Mouse (Mus musculus): ENCODE measurements around the gene Vcl. TPM values are rescaled to one million over a fixed set of nuclear protein-coding genes. Genes with fewer than 3 reads are reported as not detected.

The Vcl gene
- polyA plus RNA-seq, 1 experiment: 494 TPM

GRCm38 (mm10) chr14:21069594-21069993 is 140.4 kb downstream of the Vcl start:
- TF ChIP-seq POLR2A (IDR thresholded peaks at IDR 0.05; ENCODE audit: low read depth, low read length) (no peak), CTCF (IDR thresholded peaks at IDR 0.05; ENCODE audit: borderline replicate concordance, insufficient read depth, low read length) (no peak)
- H3K4me3 ChIP-seq (ENCODE audit: insufficient read depth, low read length): no peak overlapping the region
- H3K4me1 ChIP-seq (ENCODE audit: control insufficient read depth, insufficient read depth, low read length): peaks cover 9% of the 10 kb centered on the region
- H3K27ac ChIP-seq (ENCODE audit: insufficient read depth, low read length): no peak overlapping the region

DNA sequence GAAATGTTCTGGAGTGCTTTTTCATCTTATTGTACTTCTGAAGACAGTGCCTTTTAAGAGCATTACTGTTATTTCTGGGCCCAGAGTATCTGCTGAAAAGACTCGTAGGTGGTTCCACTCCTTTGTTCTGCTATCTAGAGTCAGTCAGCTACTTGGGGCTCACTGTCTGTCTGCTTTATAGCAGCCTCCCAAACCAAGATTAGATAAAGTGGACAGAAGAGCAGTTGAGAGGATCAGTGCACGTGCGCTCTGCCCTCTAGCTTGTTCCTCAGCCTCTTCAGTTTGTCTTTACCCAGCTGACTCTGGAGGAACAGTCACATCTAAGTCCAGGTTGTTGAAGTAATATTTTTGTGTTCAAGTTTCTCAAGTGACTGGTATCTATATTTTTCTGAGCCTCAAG is 144.8 kb downstream of the Vcl start:
- H3K27ac ChIP-seq (ENCODE audit: insufficient read depth, low read length): no peak overlapping the region
- H3K4me3 ChIP-seq (ENCODE audit: insufficient read depth, low read length): no peak overlapping the region
- TF ChIP-seq CTCF (IDR thresholded peaks at IDR 0.05; ENCODE audit: borderline replicate concordance, insufficient read depth, low read length) (no peak), POLR2A (IDR thresholded peaks at IDR 0.05; ENCODE audit: low read depth, low read length) (no peak)
- H3K4me1 ChIP-seq (ENCODE audit: control insufficient read depth, insufficient read depth, low read length): no peaks in the 10 kb centered on the region; the same call in 1 of the 2 replicates

GRCm38 (mm10) chr14:21074398-21075320 is 145.5 kb downstream of the Vcl start:
- Histone ChIP-seq H3K27ac (ENCODE audit: insufficient read depth, low read length) (no peak overlapping the region), H3K4me3 (ENCODE audit: insufficient read depth, low read length) (no peak overlapping the region), H3K4me1 (ENCODE audit: control insufficient read depth, insufficient read depth, low read length) (no peaks in the 10 kb centered on the region; the same call in 1 of the 2 replicates)
- TF ChIP-seq CTCF (IDR thresholded peaks at IDR 0.05; ENCODE audit: borderline replicate concordance, insufficient read depth, low read length) (no peak), POLR2A (IDR thresholded peaks at IDR 0.05; ENCODE audit: low read depth, low read length) (no peak)

DNA sequence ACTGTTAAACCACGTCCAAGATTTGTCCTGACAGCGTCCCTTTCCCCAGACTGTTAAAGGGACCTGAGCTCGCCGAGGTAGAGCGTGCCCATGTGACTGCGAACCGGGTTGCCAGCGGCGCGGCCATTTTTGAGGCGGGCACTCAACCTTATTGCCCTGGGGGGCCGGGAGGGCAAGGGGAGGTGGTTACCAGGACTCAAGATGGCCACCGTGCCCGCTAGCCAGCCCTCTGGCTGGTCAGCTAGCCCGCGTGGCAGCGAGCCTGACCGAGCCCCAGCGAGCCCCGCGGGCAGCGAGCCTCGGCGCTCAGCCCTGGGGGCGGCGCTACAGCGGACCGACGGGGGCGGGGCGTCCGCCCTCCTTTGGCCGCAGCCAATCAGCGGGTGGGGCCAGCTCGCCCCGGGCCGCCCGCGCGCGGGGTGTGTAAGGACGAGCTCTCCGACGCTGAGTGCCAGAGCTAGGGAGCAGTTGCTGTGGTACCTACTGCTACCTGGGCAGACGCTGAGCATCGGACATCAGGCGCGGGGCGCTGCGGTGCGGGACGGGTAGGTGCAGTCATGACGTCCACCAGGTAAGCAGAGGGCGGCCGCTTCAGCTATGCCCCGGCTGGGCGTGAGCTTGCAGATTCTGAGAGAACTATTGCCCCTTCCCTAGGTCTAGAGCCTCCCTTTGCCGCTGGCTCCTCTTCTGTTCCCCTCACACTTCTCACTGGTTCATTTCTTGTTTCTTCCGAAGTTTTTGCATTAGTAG is 146.7 kb downstream of the Vcl start:
- Histone ChIP-seq H3K4me1 (ENCODE audit: control insufficient read depth, insufficient read depth, low read length) (no peaks in the 10 kb centered on the region; the same call in 1 of the 2 replicates), H3K27ac (ENCODE audit: insufficient read depth, low read length) (peak overlapping the region; percentile 62), H3K4me3 (ENCODE audit: insufficient read depth, low read length) (peak overlapping the region; percentile 75)
- TF ChIP-seq POLR2A (IDR thresholded peaks at IDR 0.05; ENCODE audit: low read depth, low read length) (peak; percentile 96), CTCF (IDR thresholded peaks at IDR 0.05; ENCODE audit: borderline replicate concordance, insufficient read depth, low read length) (no peak)

DNA sequence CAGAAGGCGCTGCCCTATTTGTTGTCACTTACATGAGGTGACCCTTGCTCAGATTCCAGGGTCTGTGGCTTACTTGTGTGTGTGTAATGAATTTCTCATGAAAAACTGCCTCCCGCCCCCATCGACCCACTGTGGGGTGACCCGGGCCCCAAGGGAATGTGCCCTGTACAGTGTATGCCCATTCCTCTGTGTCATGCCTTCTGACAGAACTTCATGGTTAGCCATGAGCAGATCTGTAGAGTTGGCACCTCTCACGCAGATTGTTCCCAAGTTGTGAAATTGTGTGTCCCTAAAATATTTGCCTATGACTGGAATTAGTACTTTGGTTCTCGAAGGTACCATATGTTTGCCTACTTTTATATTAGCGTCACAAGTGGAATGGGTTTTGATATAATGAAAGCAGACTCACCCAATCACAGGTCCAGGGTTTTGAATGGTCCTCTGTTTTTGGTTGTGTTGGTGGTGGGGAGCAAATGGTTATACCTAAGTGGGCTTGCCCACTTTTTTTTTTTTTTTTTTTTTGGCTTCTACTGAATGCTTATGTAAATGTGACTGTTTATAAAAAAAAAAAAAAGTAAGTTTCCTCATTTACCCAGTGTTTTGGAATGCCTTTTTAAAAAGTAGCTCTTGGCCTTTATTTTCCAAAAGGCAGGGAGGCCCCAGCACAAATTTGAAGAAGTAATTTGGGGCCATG is 147.4 kb downstream of the Vcl start:
- TF ChIP-seq POLR2A (IDR thresholded peaks at IDR 0.05; ENCODE audit: low read depth, low read length) (no peak), CTCF (IDR thresholded peaks at IDR 0.05; ENCODE audit: borderline replicate concordance, insufficient read depth, low read length) (no peak)
- Histone ChIP-seq H3K4me1 (ENCODE audit: control insufficient read depth, insufficient read depth, low read length) (no peaks in the 10 kb centered on the region; the same call in 1 of the 2 replicates), H3K27ac (ENCODE audit: insufficient read depth, low read length) (no peak overlapping the region), H3K4me3 (ENCODE audit: insufficient read depth, low read length) (peak overlapping the region; percentile 75)

DNA sequence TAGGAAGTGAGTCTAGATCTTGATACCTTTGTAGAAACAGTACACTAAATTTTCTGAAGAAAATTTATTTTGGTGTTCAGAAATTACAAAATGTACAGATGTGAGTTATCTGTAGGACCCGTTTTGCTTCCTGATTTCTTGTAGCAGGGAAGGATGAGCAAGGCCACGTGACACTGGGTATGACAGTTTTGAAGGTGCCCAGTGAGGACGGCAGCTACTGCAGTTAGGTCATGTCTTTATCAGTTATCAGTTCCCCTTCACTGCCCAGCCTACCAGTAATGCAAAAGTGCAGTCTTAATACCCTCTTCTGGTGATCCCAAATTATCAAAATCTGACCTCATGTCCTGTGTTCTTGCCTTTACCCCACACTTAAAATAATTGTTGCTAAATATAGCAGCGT is 148.7 kb downstream of the Vcl start:
- TF ChIP-seq CTCF (IDR thresholded peaks at IDR 0.05; ENCODE audit: borderline replicate concordance, insufficient read depth, low read length): no peak
- no peak for TF ChIP-seq POLR2A (IDR thresholded peaks at IDR 0.05; ENCODE audit: low read depth, low read length)
- H3K4me3 ChIP-seq (ENCODE audit: insufficient read depth, low read length): no peak overlapping the region
- no peak overlapping the region for H3K27ac ChIP-seq (ENCODE audit: insufficient read depth, low read length)
- H3K4me1 ChIP-seq (ENCODE audit: control insufficient read depth, insufficient read depth, low read length): peaks cover 5% of the 10 kb centered on the region

DNA sequence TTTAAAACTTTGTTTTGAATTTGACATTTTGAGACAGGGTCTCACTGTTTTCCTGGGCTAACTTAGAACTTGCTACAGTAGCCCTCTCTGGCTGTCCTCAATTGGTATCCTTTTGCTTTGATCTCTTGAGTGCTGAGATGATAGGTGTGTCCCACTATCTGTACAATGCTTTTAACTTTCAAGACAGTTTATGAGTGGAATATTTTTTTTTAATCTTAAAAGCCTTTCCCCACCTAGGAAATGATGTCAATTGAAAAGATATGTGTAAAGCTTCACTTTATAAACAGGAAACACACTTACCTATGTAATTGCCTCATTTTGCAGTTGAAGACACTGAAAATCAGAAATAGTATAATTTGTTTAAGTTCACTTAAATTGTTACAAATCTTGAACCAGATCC is 149.3 kb downstream of the Vcl start:
- Histone ChIP-seq H3K27ac (ENCODE audit: insufficient read depth, low read length) (no peak overlapping the region), H3K4me1 (ENCODE audit: control insufficient read depth, insufficient read depth, low read length) (peaks cover 11% of the 10 kb centered on the region), H3K4me3 (ENCODE audit: insufficient read depth, low read length) (no peak overlapping the region)
- TF ChIP-seq POLR2A (IDR thresholded peaks at IDR 0.05; ENCODE audit: low read depth, low read length) (no peak), CTCF (IDR thresholded peaks at IDR 0.05; ENCODE audit: borderline replicate concordance, insufficient read depth, low read length) (no peak)

GRCm38 (mm10) chr14:21082823-21083222 is 153.6 kb downstream of the Vcl start:
- Histone ChIP-seq H3K4me1 (ENCODE audit: control insufficient read depth, insufficient read depth, low read length) (peaks cover 19% of the 10 kb centered on the region), H3K27ac (ENCODE audit: insufficient read depth, low read length) (peak overlapping the region; percentile 6), H3K4me3 (ENCODE audit: insufficient read depth, low read length) (no peak overlapping the region)
- TF ChIP-seq POLR2A (IDR thresholded peaks at IDR 0.05; ENCODE audit: low read depth, low read length): no peak

Other genes with a start within 250 kb of the Vcl start
- gene Fut11, start 234.4 kb upstream of the Vcl start, polyA plus RNA-seq (2011; ENCODE audit: insufficient read length, low read depth, missing spikeins): 14.5 and 24.4 TPM in 2 replicates
- gene Chchd1, start 226.4 kb upstream of the Vcl start, polyA plus RNA-seq (2011; ENCODE audit: insufficient read length, low read depth, missing spikeins): 99.8 and 109 TPM in 2 replicates
- gene Zswim8, start 221.8 kb upstream of the Vcl start, polyA plus RNA-seq (2011; ENCODE audit: insufficient read length, low read depth, missing spikeins): 125 and 130 TPM in 2 replicates
- 27.3 and 32.0 TPM in 2 replicates for gene Ndst2, start 194.8 kb upstream of the Vcl start, polyA plus RNA-seq (2011; ENCODE audit: insufficient read length, low read depth, missing spikeins)
- 105 and 138 TPM in 2 replicates for gene Camk2g, start 135.3 kb upstream of the Vcl start, polyA plus RNA-seq (2011; ENCODE audit: insufficient read length, low read depth, missing spikeins)
- gene Plau, start 92.7 kb upstream of the Vcl start, polyA plus RNA-seq (2011; ENCODE audit: insufficient read length, low read depth, missing spikeins): 75.9 and 142 TPM in 2 replicates
- gene Ap3m1, start 123.1 kb downstream of the Vcl start, polyA plus RNA-seq (2011; ENCODE audit: insufficient read length, low read depth, missing spikeins): 99.0 and 102 TPM in 2 replicates
- gene Adk, start 123.2 kb downstream of the Vcl start, polyA plus RNA-seq (2011; ENCODE audit: insufficient read length, low read depth, missing spikeins): 114 and 117 TPM in 2 replicates

Measured in embryonic fibroblast, embryonic 13.5 days (primary cell).